Mouse (Mus musculus) forebrain, postnatal 0 days (tissue): ENCODE measurements at regions not wholly inside any gene's neighbourhood (a gene's known extent, or its start where the extent isn't known, plus 50 kb on each side); places are given as distances from the start of the nearest gene placed in this dataset.
"Not testable (repeated sequence)": the region's sequence is repeated elsewhere in the genome, so short reads cannot be mapped to it uniquely, and the experiment has no call there.

Experiments used
- ATAC-seq: fragments of 200-750 bp; cut with Nextera tagmentation; 2 replicates; pipeline ENCODE4 v1.8.0; 2017; ENCODE audit warnings: mild to moderate bottlenecking, moderate library complexity
- DNase-seq: peaks from one replicate; pipeline ENCODE4 v3.0.0-alpha.2; 2015
- H3K27ac ChIP-seq: fragments of 300-500 bp; sonication (generic); 2 replicates; pipeline ENCODE4 v1.5.1; 2014; ENCODE audit warnings: low read depth, mild to moderate bottlenecking, antibody characterized with exemption, low read length, moderate library complexity, mixed read lengths
- H3K27me3 ChIP-seq: fragments of 300-500 bp; sonication (generic); 2 replicates; pipeline ENCODE4 v1.6.1; 2014; ENCODE audit warnings: mild to moderate bottlenecking, low read length, mixed read lengths; ENCODE audit not compliant: insufficient read depth
- H3K36me3 ChIP-seq: fragments of 300-500 bp; sonication (generic); 2 replicates; pipeline ENCODE4 v1.6.1; 2014; ENCODE audit warnings: mild to moderate bottlenecking, moderate library complexity; ENCODE audit not compliant: insufficient read depth
- H3K4me1 ChIP-seq: fragments of 300-500 bp; sonication (generic); 2 replicates; pipeline ENCODE4 v1.6.1; 2014; ENCODE audit warnings: antibody characterized with exemption; ENCODE audit not compliant: insufficient read depth
- H3K4me2 ChIP-seq: fragments of 300-500 bp; sonication (generic); 2 replicates; pipeline ENCODE4 v1.6.1; 2014; ENCODE audit warnings: low read depth, mild to moderate bottlenecking, moderate library complexity
- H3K4me3 ChIP-seq: fragments of 300-500 bp; sonication (generic); 2 replicates; pipeline ENCODE4 v1.5.1; 2014; ENCODE audit warnings: low read depth, low read length, mixed read lengths
- H3K9ac ChIP-seq: fragments of 300-500 bp; sonication (generic); 2 replicates; pipeline ENCODE4 v1.6.1; 2014; ENCODE audit warnings: mild to moderate bottlenecking
- H3K9me3 ChIP-seq: fragments of 300-500 bp; sonication (generic); 2 replicates; pipeline ENCODE4 v1.6.1; 2016; ENCODE audit warnings: low read length
- CTCF ChIP-seq: sonication (generic); IDR thresholded peaks from 2 replicates; pipeline ENCODE4 v1.5.1; 2016; ENCODE audit warnings: antibody characterized with exemption, control low read depth, low read depth
- WGBS: fragments of 180-500 bp; shearing (Covaris S2); extraction: QIAGEN DNeasy Blood & Tissue Kit; methylation state at CpG from one replicate; pipeline ENCODE4 v1.1.7; 2014; 5-methylcytosine and 5-hydroxymethylcytosine counted together

- no peak overlapping the region for H3K4me2 ChIP-seq
- WGBS, result 79% methylated on average over 4 of the region's 4 CpGs
These were observed 104.9 kb downstream of the Kcnk1 start for GRCm38 (mm10) chr8:126099889-126100288.

GRCm38 (mm10) chr8:126105043-126105442, 110.1 kb downstream of the Kcnk1 start:
- ATAC-seq (no peak), DNase-seq (no peak)
- 89% methylated on average over 3 of the region's 3 CpGs for WGBS
- no peak overlapping the region for H3K4me2 ChIP-seq
- H3K36me3 ChIP-seq, result no peaks in the 10 kb centered on the region
- no peaks in the 10 kb centered on the region for H3K9me3 ChIP-seq
- no peak overlapping the region for H3K4me3 ChIP-seq
- H3K27me3 ChIP-seq, result no peaks in the 10 kb centered on the region
- no peak for TF ChIP-seq CTCF
- no peak overlapping the region for H3K27ac ChIP-seq
- H3K9ac ChIP-seq, result no peak overlapping the region
- no peaks in the 10 kb centered on the region for H3K4me1 ChIP-seq

More at GRCm38 (mm10) chr8:126099889-126100288, 104.9 kb downstream of the Kcnk1 start:
- Histone ChIP-seq H3K4me1 (no peaks in the 10 kb centered on the region), H3K9me3 (no peaks in the 10 kb centered on the region), H3K9ac (no peak overlapping the region), H3K27ac (no peak overlapping the region), H3K27me3 (no peaks in the 10 kb centered on the region), H3K36me3 (no peaks in the 10 kb centered on the region), H3K4me3 (no peak overlapping the region)
- no peak for DNase-seq
- no peak; the same call in 1 of the 2 replicates for TF ChIP-seq CTCF
- ATAC-seq, result no peak

GRCm38 (mm10) chr8:126126041-126126440, 131.1 kb downstream of the Kcnk1 start:
- Histone ChIP-seq H3K9ac (no peak overlapping the region), H3K27ac (no peak overlapping the region), H3K27me3 (no peaks in the 10 kb centered on the region), H3K9me3 (no peaks in the 10 kb centered on the region), H3K4me1 (no peaks in the 10 kb centered on the region), H3K4me2 (no peak overlapping the region), H3K4me3 (no peak overlapping the region), H3K36me3 (no peaks in the 10 kb centered on the region)
- DNase-seq (peak; percentile 47), ATAC-seq (no peak; the same call in 1 of the 2 replicates)
- WGBS, result 11% methylated on average over 6 of the region's 6 CpGs
- TF ChIP-seq CTCF, result no peak

- Histone ChIP-seq H3K9me3 (no peaks in the 10 kb centered on the region), H3K27me3 (no peaks in the 10 kb centered on the region), H3K4me1 (no peaks in the 10 kb centered on the region), H3K4me3 (no peak overlapping the region), H3K4me2 (no peak overlapping the region), H3K9ac (no peak overlapping the region), H3K27ac (no peak overlapping the region), H3K36me3 (no peaks in the 10 kb centered on the region)
- TF ChIP-seq CTCF, result no peak
- DNase-seq (no peak), ATAC-seq (no peak)
- WGBS, result 78% methylated on average over 4 of the region's 4 CpGs
These were observed 137.1 kb downstream of the Kcnk1 start for GRCm38 (mm10) chr8:126132076-126132475.

- not testable (repeated sequence) for H3K9me3 ChIP-seq, H3K4me2 ChIP-seq, H3K27me3 ChIP-seq, H3K27ac ChIP-seq, H3K4me1 ChIP-seq, DNase-seq, H3K4me3 ChIP-seq, ATAC-seq, H3K36me3 ChIP-seq, H3K9ac ChIP-seq
- WGBS, result 96% methylated on average over 4 of the region's 4 CpGs
These were observed 137.9 kb downstream of the Kcnk1 start for GRCm38 (mm10) chr8:126132918-126133317.

GRCm38 (mm10) chr8:126135100-126135499, 140.1 kb downstream of the Kcnk1 start:
- DNase-seq (no peak), ATAC-seq (no peak)
- Histone ChIP-seq H3K9me3 (no peaks in the 10 kb centered on the region), H3K27ac (no peak overlapping the region), H3K9ac (no peak overlapping the region), H3K4me2 (no peak overlapping the region), H3K4me3 (no peak overlapping the region), H3K4me1 (no peaks in the 10 kb centered on the region), H3K27me3 (0 out of 2 replicates have a peak, but pooled peaks cover 4% of the 10 kb centered on the region), H3K36me3 (no peaks in the 10 kb centered on the region)
- no peak for TF ChIP-seq CTCF
- 79% methylated on average over 10 of the region's 10 CpGs for WGBS

- ATAC-seq (no peak), DNase-seq (no peak)
- no peaks in the 10 kb centered on the region for H3K9me3 ChIP-seq
- no peak overlapping the region for H3K4me3 ChIP-seq
- no peaks in the 10 kb centered on the region for H3K36me3 ChIP-seq
- no peak overlapping the region for H3K9ac ChIP-seq
- H3K27ac ChIP-seq, result no peak overlapping the region
- no peak for TF ChIP-seq CTCF
- H3K4me1 ChIP-seq, result no peaks in the 10 kb centered on the region
- peaks cover 5% of the 10 kb centered on the region; the same call in 1 of the 2 replicates for H3K27me3 ChIP-seq
- H3K4me2 ChIP-seq, result no peak overlapping the region
- 82% methylated on average over 3 of the region's 3 CpGs for WGBS
These were observed 140.6 kb downstream of the Kcnk1 start for GRCm38 (mm10) chr8:126135573-126135972.

- H3K27me3 ChIP-seq, result peaks cover 5% of the 10 kb centered on the region; the same call in 1 of the 2 replicates
- TF ChIP-seq CTCF, result no peak
- H3K4me1 ChIP-seq, result no peaks in the 10 kb centered on the region
- H3K9ac ChIP-seq, result no peak overlapping the region
- H3K4me3 ChIP-seq, result no peak overlapping the region
- DNase-seq (no peak), ATAC-seq (no peak)
- H3K4me2 ChIP-seq, result no peak overlapping the region
- no peaks in the 10 kb centered on the region for H3K9me3 ChIP-seq
- H3K36me3 ChIP-seq, result no peaks in the 10 kb centered on the region
- no peak overlapping the region for H3K27ac ChIP-seq
- WGBS, result 83% methylated on average over 3 of the region's 3 CpGs
These were observed 142.0 kb downstream of the Kcnk1 start for GRCm38 (mm10) chr8:126136946-126137345.
